Mouse (Mus musculus): ENCODE measurements at regions not wholly inside any gene's neighbourhood (a gene's known extent, or its start where the extent isn't known, plus 50 kb on each side); places are given as distances from the start of the nearest gene placed in this dataset.

DNA sequence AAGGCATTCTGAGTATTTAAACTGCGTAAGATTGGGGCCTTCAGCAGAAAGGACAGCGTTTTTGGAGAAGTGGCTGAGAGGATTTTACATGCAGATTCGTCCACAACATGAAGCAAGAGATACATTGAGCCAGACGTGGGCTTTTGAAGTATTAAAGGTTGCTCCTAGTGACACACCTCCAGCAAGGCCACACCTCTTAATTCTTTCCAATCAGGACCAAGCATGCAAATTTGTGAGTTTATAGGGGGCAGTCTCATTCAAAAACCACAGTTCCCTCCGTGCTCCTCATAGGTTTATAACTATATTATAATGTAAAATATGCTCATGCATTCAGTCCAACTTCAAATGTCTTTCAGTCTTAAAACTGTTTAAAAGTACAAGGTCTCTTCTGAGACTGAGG, 509.2 kb downstream of the Pdha2 start:
- Histone ChIP-seq H3K27ac (ENCODE audit: insufficient read depth, low read depth) (no peak overlapping the region), H3K4me2 (ENCODE audit: insufficient read depth, low read depth, poor library complexity, severe bottlenecking) (no peak overlapping the region), H3K79me2 (replicated peaks; ENCODE audit: control insufficient read depth, extremely low read depth, insufficient read depth, poor library complexity, severe bottlenecking) (no peaks in the 10 kb centered on the region), H3K36me3 (replicated peaks in 1 of 2; ENCODE audit: control insufficient read depth in 1 of 2, insufficient read depth in 1 of 2, low read length in 1 of 2) (no peaks in the 10 kb centered on the region), H3K4me1 (ENCODE audit: control insufficient read depth in 1 of 2, insufficient read depth in 2 of 2) (peaks cover 2 to 7% of the 10 kb centered on the region in 2 experiments; a peak in 3 of 4 replicates), H3K4me3 (replicated peaks in 1 of 3; ENCODE audit: low read depth in 2 of 3, low read length in 2 of 3, poor library complexity in 1 of 3) (no peak overlapping the region), H3K9ac (ENCODE audit: insufficient read depth, low read depth) (no peak overlapping the region), H3K9me3 (replicated peaks; ENCODE audit: low read length) (no peaks in the 10 kb centered on the region), H3K27me3 (replicated peaks) (no peaks in the 10 kb centered on the region)
- TF ChIP-seq NELFE (IDR thresholded peaks at IDR 0.05; ENCODE audit: low read depth, low read length) (no peak), PAX5 (IDR thresholded peaks at IDR 0.05; ENCODE audit: low read length) (no peak), POLR2A (IDR thresholded peaks at IDR 0.05; ENCODE audit: low read depth, low read length) (no peak), USF1 (IDR thresholded peaks at IDR 0.05; ENCODE audit: low read depth, low read length) (no peak), JUN (IDR thresholded peaks at IDR 0.05; ENCODE audit: insufficient read depth, low read depth, low read length) (no peak), RCOR1 (conservative IDR thresholded peaks at IDR 0.05; ENCODE audit: low read depth, low read length) (no peak), ZNF384 (IDR thresholded peaks at IDR 0.05; ENCODE audit: low read depth, low read length) (no peak), SIN3A (IDR thresholded peaks at IDR 0.05; ENCODE audit: low read length) (no peak), HCFC1 (IDR thresholded peaks at IDR 0.05; ENCODE audit: low read depth, low read length) (no peak), BHLHE40 (IDR thresholded peaks at IDR 0.05; ENCODE audit: low read depth, low read length) (no peak), IRF4 (IDR thresholded peaks at IDR 0.05; ENCODE audit: low read depth, low read length) (no peak)
- no peak for DNase-seq (ENCODE audit: extremely low read depth)
- dilution Hi-C loops (cut with MboI; ENCODE audit: extremely low pct_ligation_motif_present, extremely low pct_unique_long_range_greater_than_20kb, low sequenced_read_pairs): no loop called here
- in situ Hi-C loops (cut with MboI; ENCODE audit: low pct_ligation_motif_present, low pct_unique_long_range_greater_than_20kb, low sequenced_read_pairs): no loop called here

DNA sequence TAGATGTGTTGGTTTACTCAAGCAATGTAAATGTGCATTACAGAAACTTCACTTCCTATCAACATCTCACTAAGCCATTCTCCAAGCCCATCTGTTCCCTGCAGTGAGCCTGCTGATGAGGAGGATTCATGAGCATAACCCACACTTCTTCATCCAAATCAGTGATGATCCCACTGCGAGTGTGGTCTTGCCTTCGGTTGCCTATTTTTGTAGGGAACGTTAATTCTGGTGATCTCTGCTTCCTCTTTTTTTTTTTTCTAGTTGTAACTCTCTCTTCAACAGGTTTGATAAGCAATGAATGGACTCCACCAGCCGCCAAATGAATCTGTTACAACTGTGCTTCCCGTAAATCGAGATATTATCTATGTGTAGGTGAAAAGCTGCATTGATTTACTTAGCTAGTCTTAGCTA, 509.9 kb downstream of the Pdha2 start:
- TF ChIP-seq CHD2 (IDR thresholded peaks at IDR 0.05; ENCODE audit: low read length) (no peak), MAX (IDR thresholded peaks at IDR 0.05; ENCODE audit: low read length) (no peak), SIN3A (IDR thresholded peaks at IDR 0.05; ENCODE audit: low read length) (no peak), UBTF (IDR thresholded peaks at IDR 0.05; ENCODE audit: low read depth, low read length) (no peak), USF2 (conservative IDR thresholded peaks at IDR 0.05; ENCODE audit: low read depth, low read length) (no peak), CHD1 (IDR thresholded peaks at IDR 0.05; ENCODE audit: low read depth, low read length) (no peak), SMC3 (IDR thresholded peaks at IDR 0.05; ENCODE audit: low read depth, low read length) (no peak)
- H3K36me3 ChIP-seq (replicated peaks in 1 of 2; ENCODE audit: control insufficient read depth in 1 of 2, insufficient read depth in 1 of 2, low read length in 1 of 2): no peaks in the 10 kb centered on the region
- no peak overlapping the region for H3K9ac ChIP-seq (ENCODE audit: insufficient read depth, low read depth)
- no peak for DNase-seq (ENCODE audit: extremely low read depth)
- dilution Hi-C loops (cut with MboI; ENCODE audit: extremely low pct_ligation_motif_present, extremely low pct_unique_long_range_greater_than_20kb, low sequenced_read_pairs): no loop called here
- no peak overlapping the region for H3K4me3 ChIP-seq (replicated peaks in 1 of 3; ENCODE audit: low read depth in 2 of 3, low read length in 2 of 3, poor library complexity in 1 of 3)
- in situ Hi-C loops (cut with MboI; ENCODE audit: low pct_ligation_motif_present, low pct_unique_long_range_greater_than_20kb, low sequenced_read_pairs): no loop called here
- H3K4me1 ChIP-seq (ENCODE audit: control insufficient read depth in 1 of 2, insufficient read depth in 2 of 2): peaks cover under 1 to 2% of the 10 kb centered on the region in 2 experiments; a peak in 2 of 4 replicates
- H3K79me2 ChIP-seq (replicated peaks; ENCODE audit: control insufficient read depth, extremely low read depth, insufficient read depth, poor library complexity, severe bottlenecking): no peaks in the 10 kb centered on the region
- no peaks in the 10 kb centered on the region for H3K27me3 ChIP-seq (replicated peaks)
- no peak overlapping the region for H3K4me2 ChIP-seq (ENCODE audit: insufficient read depth, low read depth, poor library complexity, severe bottlenecking)
- H3K9me3 ChIP-seq (replicated peaks; ENCODE audit: low read length): no peaks in the 10 kb centered on the region
- H3K27ac ChIP-seq (ENCODE audit: insufficient read depth, low read depth): no peak overlapping the region

All from CH12.LX (cell line).